Mouse (Mus musculus) c-Kit-positive CD71-positive TER-119-negative erythroid progenitor cells, embryonic 14.5 days (primary cell): ENCODE results near the gene Ankrd60.

Source experiments
- DNase-seq: peaks from one replicate; pipeline ENCODE4 v3.0.0-alpha.2; 2013; ENCODE audit warnings: low read depth

The Ankrd60 gene

GRCm38 (mm10) chr2:173577669-173578557, at the start of gene Ankrd60:
Gene Ankrd60, minus strand, starts transcription at chr2:173578365.
- DNase-seq, result no peak

- DNase-seq, result no peak
Measured at GRCm38 (mm10) chr2:173625786-173626185, 47.6 kb upstream of the Ankrd60 start.

GRCm38 (mm10) chr2:173624667-173625066, 46.5 kb upstream of the Ankrd60 start:
- DNase-seq, result no peak

- no peak for DNase-seq
Measured at GRCm38 (mm10) chr2:173622173-173622601, 44.0 kb upstream of the Ankrd60 start.

GRCm38 (mm10) chr2:173620645-173621044, 42.5 kb upstream of the Ankrd60 start:
- no peak for DNase-seq

GRCm38 (mm10) chr2:173619132-173619531, 41.0 kb upstream of the Ankrd60 start:
- no peak for DNase-seq

GRCm38 (mm10) chr2:173616156-173616555, 38.0 kb upstream of the Ankrd60 start:
- DNase-seq, result no peak

GRCm38 (mm10) chr2:173615378-173616081, 37.4 kb upstream of the Ankrd60 start:
- no peak for DNase-seq

- DNase-seq, result no peak
Measured at GRCm38 (mm10) chr2:173608020-173608958, 30.1 kb upstream of the Ankrd60 start.

- no peak for DNase-seq
Measured at GRCm38 (mm10) chr2:173606415-173606804, 28.2 kb upstream of the Ankrd60 start.

- no peak for DNase-seq
Measured at GRCm38 (mm10) chr2:173605713-173606414, 27.7 kb upstream of the Ankrd60 start.

GRCm38 (mm10) chr2:173601861-173602260, 23.7 kb upstream of the Ankrd60 start:
- DNase-seq, result no peak

GRCm38 (mm10) chr2:173595374-173595781, 17.2 kb upstream of the Ankrd60 start:
- DNase-seq, result no peak

- DNase-seq, result no peak
Measured at GRCm38 (mm10) chr2:173594313-173595063, 16.3 kb upstream of the Ankrd60 start.

GRCm38 (mm10) chr2:173593841-173594240, 15.7 kb upstream of the Ankrd60 start:
- no peak for DNase-seq

- DNase-seq, result no peak
Measured at GRCm38 (mm10) chr2:173592781-173593180, 14.6 kb upstream of the Ankrd60 start.

- no peak for DNase-seq
Measured at GRCm38 (mm10) chr2:173587411-173587810, 9.2 kb upstream of the Ankrd60 start.

- DNase-seq, result peak; percentile 71
Measured at GRCm38 (mm10) chr2:173586118-173586968, 8.2 kb upstream of the Ankrd60 start.

GRCm38 (mm10) chr2:173585387-173586117, 7.4 kb upstream of the Ankrd60 start:
- peak; percentile 15 for DNase-seq
